Mouse (Mus musculus): Measurements from ENCODE around the gene Slc12a6. TPM values are rescaled to one million over a fixed set of nuclear protein-coding genes. Genes with fewer than 3 reads are reported as not detected.

Slc12a6 gene
- polyA plus RNA-seq, 1 experiment from 2014 or later = 6.9 TPM

DNA sequence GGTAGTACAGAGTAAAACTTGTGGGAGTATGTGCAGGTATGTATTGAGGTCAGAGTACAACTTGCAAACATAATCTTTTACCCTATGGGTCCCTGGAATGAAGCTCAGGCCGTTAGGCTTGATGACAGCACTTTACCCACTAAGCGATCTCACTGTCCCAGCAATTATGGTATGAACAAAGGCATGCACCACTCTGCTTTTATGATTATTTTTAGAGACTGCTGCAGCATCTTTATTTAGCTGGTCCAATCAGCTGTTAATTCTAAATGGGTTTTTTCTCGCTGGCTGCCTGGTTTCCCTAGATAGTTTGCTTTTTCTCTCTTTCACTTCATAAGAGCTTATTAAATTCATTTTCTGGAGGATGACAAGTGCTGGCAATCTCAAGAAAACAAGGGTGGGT lies 30.6 kb downstream of the Slc12a6 start:
- no peaks in the 10 kb centered on the region for H3K27me3 ChIP-seq (replicated peaks; ENCODE audit: control insufficient read depth, insufficient read depth, low read length)
- WGBS = 47% methylated on average over 3 of the region's 3 CpGs
- no peak overlapping the region for H3K4me2 ChIP-seq (replicated peaks; ENCODE audit: low read depth)

DNA sequence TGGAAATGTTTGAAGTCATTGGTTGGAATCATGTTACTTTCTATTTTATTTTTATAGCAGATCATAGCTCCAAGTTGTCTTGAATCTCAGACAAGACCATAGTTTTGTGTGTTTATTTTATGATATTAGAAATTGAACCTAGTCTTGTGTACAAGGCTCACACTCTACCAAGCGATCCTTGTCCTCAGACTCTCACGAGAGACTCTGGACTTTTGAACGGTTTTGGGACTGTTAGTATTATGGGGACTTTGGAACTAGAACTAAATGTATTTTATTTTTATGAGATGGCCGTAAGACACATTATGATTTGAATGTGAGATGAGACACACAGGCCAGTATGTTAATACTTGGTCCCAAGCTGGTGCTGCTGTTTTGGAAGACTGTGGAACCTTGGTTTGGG lies 32.6 kb downstream of the Slc12a6 start:
- no peak overlapping the region for H3K4me3 ChIP-seq (ENCODE audit: low read depth, low read length)
- no peak for TF ChIP-seq CTCF (IDR thresholded peaks at IDR 0.05; ENCODE audit: low read depth)
- H3K9me3 ChIP-seq (ENCODE audit: control insufficient read depth) = no peaks in the 10 kb centered on the region
- 0 out of 2 replicates have a peak, but pooled peaks cover 6% of the 10 kb centered on the region for H3K36me3 ChIP-seq (ENCODE audit: control insufficient read depth, insufficient read depth)
- 40% methylated on average over 4 of the region's 4 CpGs for WGBS
- peak; percentile 67 for ATAC-seq
- no peak overlapping the region for H3K27ac ChIP-seq (ENCODE audit: low read depth, low read length)
- no peaks in the 10 kb centered on the region for H3K27me3 ChIP-seq (replicated peaks; ENCODE audit: control insufficient read depth, insufficient read depth, low read length)
- H3K9ac ChIP-seq (ENCODE audit: low read depth, low read length) = no peak overlapping the region
- H3K4me2 ChIP-seq (replicated peaks; ENCODE audit: low read depth) = no peak overlapping the region
- H3K4me1 ChIP-seq (replicated peaks; ENCODE audit: control insufficient read depth, insufficient read depth, low read length) = 0 out of 2 replicates have a peak, but pooled peaks cover 6% of the 10 kb centered on the region

More for the DNA sequence above, 30.6 kb downstream of the Slc12a6 start:
- Histone ChIP-seq H3K27ac (ENCODE audit: low read depth, low read length) (no peak overlapping the region), H3K9ac (ENCODE audit: low read depth, low read length) (no peak overlapping the region), H3K36me3 (ENCODE audit: control insufficient read depth, insufficient read depth) (0 out of 2 replicates have a peak, but pooled peaks cover 6% of the 10 kb centered on the region), H3K4me3 (ENCODE audit: low read depth, low read length) (no peak overlapping the region), H3K9me3 (ENCODE audit: control insufficient read depth) (no peaks in the 10 kb centered on the region), H3K4me1 (replicated peaks; ENCODE audit: control insufficient read depth, insufficient read depth, low read length) (0 out of 2 replicates have a peak, but pooled peaks cover 6% of the 10 kb centered on the region)
- no peak for ATAC-seq
- TF ChIP-seq CTCF (IDR thresholded peaks at IDR 0.05; ENCODE audit: low read depth) = no peak

DNA sequence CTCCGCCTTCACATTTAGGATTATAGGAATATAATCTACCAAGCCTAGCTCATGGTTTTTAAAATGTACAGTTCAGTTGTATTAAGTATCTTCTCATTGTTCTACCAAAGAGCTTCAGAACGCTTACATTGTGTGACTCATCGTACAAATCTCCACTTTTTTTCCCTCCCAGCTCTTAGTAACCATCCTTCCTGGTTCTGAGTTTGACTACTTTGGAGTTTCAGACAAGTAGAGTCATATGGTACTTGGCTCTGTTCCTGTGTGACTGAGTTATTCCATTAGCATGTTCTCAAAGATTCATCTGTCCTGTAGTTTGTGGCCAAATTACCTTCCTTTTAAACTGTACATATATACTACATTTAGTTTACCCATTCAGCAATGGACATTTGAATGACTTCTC lies 43.0 kb downstream of the Slc12a6 start:
- no peak for ATAC-seq
- no peak for TF ChIP-seq CTCF (IDR thresholded peaks at IDR 0.05; ENCODE audit: low read depth)
- H3K4me2 ChIP-seq (replicated peaks; ENCODE audit: low read depth) = no peak overlapping the region
- H3K36me3 ChIP-seq (ENCODE audit: control insufficient read depth, insufficient read depth) = no peaks in the 10 kb centered on the region
- H3K9ac ChIP-seq (ENCODE audit: low read depth, low read length) = no peak overlapping the region
- no peak overlapping the region for H3K27ac ChIP-seq (ENCODE audit: low read depth, low read length)
- H3K4me3 ChIP-seq (ENCODE audit: low read depth, low read length) = no peak overlapping the region
- 74% methylated on average over 3 of the region's 3 CpGs for WGBS
- H3K9me3 ChIP-seq (ENCODE audit: control insufficient read depth) = no peaks in the 10 kb centered on the region
- H3K27me3 ChIP-seq (replicated peaks; ENCODE audit: control insufficient read depth, insufficient read depth, low read length) = no peaks in the 10 kb centered on the region
- H3K4me1 ChIP-seq (replicated peaks; ENCODE audit: control insufficient read depth, insufficient read depth, low read length) = no peaks in the 10 kb centered on the region

DNA sequence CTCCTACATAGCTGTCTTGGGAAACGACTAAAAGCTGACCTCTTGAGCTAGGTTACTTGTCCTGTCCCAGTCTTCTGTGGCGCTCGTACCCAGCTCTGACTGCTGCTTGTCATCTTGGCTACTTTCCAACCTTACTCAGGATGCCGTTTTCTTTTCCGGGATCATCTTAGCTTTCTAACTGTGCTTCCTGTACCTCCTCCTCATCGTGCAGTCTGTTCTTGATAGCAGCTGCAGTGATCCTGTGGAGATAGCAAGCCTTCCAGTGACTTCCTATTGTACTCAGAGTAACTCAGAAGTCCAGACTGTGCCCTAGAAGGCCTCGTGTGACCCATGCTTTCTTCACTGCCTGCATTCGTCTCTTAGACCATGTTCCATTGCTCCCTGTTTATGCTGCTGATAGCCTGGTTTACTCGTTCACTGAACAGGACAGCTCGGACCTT lies 43.6 kb downstream of the Slc12a6 start:
- no peaks in the 10 kb centered on the region for H3K27me3 ChIP-seq (replicated peaks; ENCODE audit: control insufficient read depth, insufficient read depth, low read length)
- H3K36me3 ChIP-seq (ENCODE audit: control insufficient read depth, insufficient read depth) = no peaks in the 10 kb centered on the region
- ATAC-seq = peak; percentile 54
- H3K4me3 ChIP-seq (ENCODE audit: low read depth, low read length) = no peak overlapping the region
- TF ChIP-seq CTCF (IDR thresholded peaks at IDR 0.05; ENCODE audit: low read depth) = no peak
- H3K9ac ChIP-seq (ENCODE audit: low read depth, low read length) = no peak overlapping the region
- no peaks in the 10 kb centered on the region for H3K4me1 ChIP-seq (replicated peaks; ENCODE audit: control insufficient read depth, insufficient read depth, low read length)
- 37% methylated on average over 10 of the region's 10 CpGs for WGBS
- no peak overlapping the region for H3K4me2 ChIP-seq (replicated peaks; ENCODE audit: low read depth)
- H3K27ac ChIP-seq (ENCODE audit: low read depth, low read length) = no peak overlapping the region
- H3K9me3 ChIP-seq (ENCODE audit: control insufficient read depth) = no peaks in the 10 kb centered on the region

DNA sequence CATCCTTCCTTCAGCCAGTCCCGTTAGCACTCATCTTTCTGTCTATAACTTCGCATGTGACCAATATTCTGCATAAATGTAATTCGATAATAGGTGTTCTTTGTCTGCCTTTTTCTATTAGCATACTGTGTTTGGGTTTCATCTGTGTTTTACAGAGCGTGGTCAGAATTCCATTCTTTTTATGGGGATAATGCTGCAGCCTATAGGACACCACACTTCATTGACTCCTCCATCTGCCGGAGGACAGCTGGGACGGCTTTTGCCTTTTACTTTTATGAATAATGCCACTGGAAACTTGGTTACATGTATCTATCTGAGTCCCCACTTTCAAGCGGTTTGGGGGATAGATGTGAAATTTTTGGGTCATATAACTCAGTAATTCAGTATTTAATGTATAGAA lies 50.0 kb downstream of the Slc12a6 start:
- Histone ChIP-seq H3K27me3 (replicated peaks; ENCODE audit: control insufficient read depth, insufficient read depth, low read length) (no peaks in the 10 kb centered on the region), H3K4me1 (replicated peaks; ENCODE audit: control insufficient read depth, insufficient read depth, low read length) (no peaks in the 10 kb centered on the region), H3K4me3 (ENCODE audit: low read depth, low read length) (no peak overlapping the region), H3K4me2 (replicated peaks; ENCODE audit: low read depth) (no peak overlapping the region), H3K9ac (ENCODE audit: low read depth, low read length) (no peak overlapping the region), H3K9me3 (ENCODE audit: control insufficient read depth) (no peaks in the 10 kb centered on the region), H3K27ac (ENCODE audit: low read depth, low read length) (no peak overlapping the region), H3K36me3 (ENCODE audit: control insufficient read depth, insufficient read depth) (no peaks in the 10 kb centered on the region)
- WGBS = 88% methylated on average over 7 of the region's 7 CpGs
- TF ChIP-seq CTCF (IDR thresholded peaks at IDR 0.05; ENCODE audit: low read depth) = no peak
- ATAC-seq = no peak

DNA sequence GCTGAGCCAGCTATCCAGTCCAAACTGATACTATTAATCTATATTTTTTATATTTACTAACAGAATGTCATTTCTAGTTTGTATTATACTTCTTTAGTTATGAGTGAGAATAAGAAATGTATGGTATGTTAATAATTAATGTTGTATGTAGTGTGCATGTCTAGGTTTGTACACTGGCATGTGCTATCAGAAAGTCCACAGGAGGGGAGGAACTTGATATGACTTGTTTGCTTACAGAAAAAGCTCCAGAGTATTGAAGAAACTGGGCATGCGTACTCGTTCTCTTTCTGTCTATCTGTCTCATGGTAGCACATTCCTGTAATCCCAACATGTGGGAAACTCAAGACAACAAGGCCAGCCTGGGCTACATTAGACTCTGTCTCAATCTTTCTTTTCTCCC lies 52.6 kb downstream of the Slc12a6 start:
- no peak overlapping the region for H3K9ac ChIP-seq (ENCODE audit: low read depth, low read length)
- H3K4me3 ChIP-seq (ENCODE audit: low read depth, low read length) = no peak overlapping the region
- no peak for ATAC-seq
- H3K4me2 ChIP-seq (replicated peaks; ENCODE audit: low read depth) = no peak overlapping the region
- no peak for TF ChIP-seq CTCF (IDR thresholded peaks at IDR 0.05; ENCODE audit: low read depth)
- no peaks in the 10 kb centered on the region for H3K27me3 ChIP-seq (replicated peaks; ENCODE audit: control insufficient read depth, insufficient read depth, low read length)
- WGBS = 70% methylated on average over 2 of the region's 2 CpGs
- no peaks in the 10 kb centered on the region for H3K36me3 ChIP-seq (ENCODE audit: control insufficient read depth, insufficient read depth)
- H3K9me3 ChIP-seq (ENCODE audit: control insufficient read depth) = no peaks in the 10 kb centered on the region
- H3K4me1 ChIP-seq (replicated peaks; ENCODE audit: control insufficient read depth, insufficient read depth, low read length) = no peaks in the 10 kb centered on the region
- no peak overlapping the region for H3K27ac ChIP-seq (ENCODE audit: low read depth, low read length)

DNA sequence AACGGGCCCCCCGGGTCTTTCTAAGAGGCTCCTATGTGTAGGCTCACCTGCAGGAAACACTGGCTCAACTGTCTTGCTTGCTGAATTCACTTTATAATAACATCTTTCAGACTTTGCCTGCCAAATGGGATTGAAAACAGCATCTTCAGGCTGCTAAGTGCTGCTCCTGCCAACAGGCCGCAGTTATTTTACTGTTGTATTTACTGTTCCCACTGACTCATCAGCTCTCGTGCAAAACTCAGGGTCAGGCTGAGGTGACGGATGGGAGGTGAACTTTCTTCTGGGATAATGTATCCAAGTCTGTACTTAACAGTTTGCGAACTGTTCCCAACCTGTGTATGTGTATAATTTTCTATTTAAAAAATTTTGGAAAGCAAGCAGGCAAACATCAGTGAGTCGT lies 53.3 kb downstream of the Slc12a6 start:
- no peak for TF ChIP-seq CTCF (IDR thresholded peaks at IDR 0.05; ENCODE audit: low read depth)
- H3K9ac ChIP-seq (ENCODE audit: low read depth, low read length) = no peak overlapping the region
- no peak for ATAC-seq
- H3K4me3 ChIP-seq (ENCODE audit: low read depth, low read length) = no peak overlapping the region
- H3K27me3 ChIP-seq (replicated peaks; ENCODE audit: control insufficient read depth, insufficient read depth, low read length) = no peaks in the 10 kb centered on the region
- no peaks in the 10 kb centered on the region for H3K36me3 ChIP-seq (ENCODE audit: control insufficient read depth, insufficient read depth)
- no peak overlapping the region for H3K27ac ChIP-seq (ENCODE audit: low read depth, low read length)
- no peak overlapping the region for H3K4me2 ChIP-seq (replicated peaks; ENCODE audit: low read depth)
- no peaks in the 10 kb centered on the region for H3K9me3 ChIP-seq (ENCODE audit: control insufficient read depth)
- H3K4me1 ChIP-seq (replicated peaks; ENCODE audit: control insufficient read depth, insufficient read depth, low read length) = no peaks in the 10 kb centered on the region
- WGBS = 58% methylated on average over 7 of the region's 7 CpGs
